Mouse (Mus musculus): ENCODE data around the gene Dcpp1.

DNA sequence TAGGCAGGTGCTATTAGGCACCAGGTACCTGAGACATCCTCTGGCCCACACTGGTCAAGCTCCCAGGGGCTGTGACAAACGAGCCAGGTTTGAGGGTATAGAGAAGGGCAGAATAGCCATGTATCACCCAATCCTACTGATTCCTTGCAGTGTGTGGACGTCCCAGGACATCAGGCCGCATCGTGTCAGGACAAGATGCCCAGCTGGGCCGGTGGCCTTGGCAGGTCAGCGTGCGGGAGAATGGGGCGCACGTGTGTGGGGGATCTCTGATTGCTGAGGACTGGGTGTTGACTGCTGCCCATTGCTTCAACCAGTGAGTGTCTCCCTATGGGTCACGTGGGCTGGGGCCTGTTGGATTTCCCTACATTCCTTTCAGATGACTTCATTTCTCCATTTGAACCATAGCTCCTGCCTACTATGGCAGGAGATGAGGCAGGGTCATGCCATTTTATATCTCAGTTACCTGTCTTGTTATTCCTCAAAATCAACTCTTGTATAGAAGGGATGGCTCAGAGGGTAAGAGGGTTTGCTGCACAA, 26.4 kb upstream of the Dcpp1 start:
- TF ChIP-seq CTCF (IDR thresholded peaks at IDR 0.05; ENCODE audit: borderline replicate concordance, insufficient read depth, low read depth, low read length) (no peak), POLR2A (IDR thresholded peaks at IDR 0.05; ENCODE audit: borderline replicate concordance, insufficient read depth, low read length) (no peak)

Data from cerebellum, adult 2 months (tissue).